Mouse (Mus musculus): Measurements from ENCODE around the gene Gtf2h3.
A peak's percentile ranks its signal among the peaks of the same experiment; 100 is the strongest.
"Not testable (repeated sequence)": the region's sequence is repeated elsewhere in the genome, so short reads cannot be mapped to it uniquely, and the experiment has no call there.

Gtf2h3 gene

DNA sequence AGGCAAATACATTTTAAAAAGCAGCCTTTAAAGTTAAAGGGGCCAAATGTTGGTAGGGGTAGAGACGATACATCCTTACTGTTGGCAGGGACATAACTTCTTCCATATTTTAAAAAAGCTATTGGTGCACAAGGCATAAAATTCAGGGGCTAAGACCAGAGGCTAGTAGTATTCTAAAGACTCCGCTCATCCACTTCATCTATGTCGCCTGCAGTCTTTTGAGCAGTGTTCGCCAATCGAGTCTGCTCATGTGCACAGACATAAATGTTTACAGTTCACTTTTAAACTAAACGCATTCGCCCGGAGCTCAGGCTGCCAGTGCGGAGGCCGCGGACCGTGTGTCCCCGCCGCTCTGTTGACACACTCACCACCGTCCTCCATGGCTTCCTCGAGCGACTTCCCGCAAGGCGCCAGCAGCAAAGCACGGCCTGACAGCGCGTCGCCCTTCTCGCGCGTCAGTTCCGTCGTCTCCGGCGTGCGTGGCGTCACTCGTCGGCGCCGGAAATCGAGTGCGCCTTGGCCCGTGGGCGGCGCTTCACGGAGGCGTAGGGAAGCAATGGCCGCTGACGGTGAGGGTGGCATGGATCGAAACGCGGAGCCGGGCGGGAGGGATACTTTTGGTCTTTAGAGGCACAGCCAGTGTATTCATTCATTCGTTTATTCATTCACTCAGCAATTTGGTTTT, at the start of gene Gtf2h3, which contains the start of gene Eif2b1:
Gene Gtf2h3 (plus strand): TSS at position 508 of the 685 bp plus-strand sequence.
Gene Eif2b1 (minus strand): TSS at position 499 of the 685 bp plus-strand sequence.
- DNase-seq (ENCODE audit: low spot score in 2 of 2) = peak; percentile 88 to 95

GRCm38 (mm10) chr5:124529191-124529651, 49.7 kb upstream of the Gtf2h3 start:
- no peak for DNase-seq (ENCODE audit: low spot score in 2 of 2)

- DNase-seq (ENCODE audit: low spot score in 2 of 2) = no peak
These were observed 49.2 kb upstream of the Gtf2h3 start for GRCm38 (mm10) chr5:124529697-124530096.

DNA sequence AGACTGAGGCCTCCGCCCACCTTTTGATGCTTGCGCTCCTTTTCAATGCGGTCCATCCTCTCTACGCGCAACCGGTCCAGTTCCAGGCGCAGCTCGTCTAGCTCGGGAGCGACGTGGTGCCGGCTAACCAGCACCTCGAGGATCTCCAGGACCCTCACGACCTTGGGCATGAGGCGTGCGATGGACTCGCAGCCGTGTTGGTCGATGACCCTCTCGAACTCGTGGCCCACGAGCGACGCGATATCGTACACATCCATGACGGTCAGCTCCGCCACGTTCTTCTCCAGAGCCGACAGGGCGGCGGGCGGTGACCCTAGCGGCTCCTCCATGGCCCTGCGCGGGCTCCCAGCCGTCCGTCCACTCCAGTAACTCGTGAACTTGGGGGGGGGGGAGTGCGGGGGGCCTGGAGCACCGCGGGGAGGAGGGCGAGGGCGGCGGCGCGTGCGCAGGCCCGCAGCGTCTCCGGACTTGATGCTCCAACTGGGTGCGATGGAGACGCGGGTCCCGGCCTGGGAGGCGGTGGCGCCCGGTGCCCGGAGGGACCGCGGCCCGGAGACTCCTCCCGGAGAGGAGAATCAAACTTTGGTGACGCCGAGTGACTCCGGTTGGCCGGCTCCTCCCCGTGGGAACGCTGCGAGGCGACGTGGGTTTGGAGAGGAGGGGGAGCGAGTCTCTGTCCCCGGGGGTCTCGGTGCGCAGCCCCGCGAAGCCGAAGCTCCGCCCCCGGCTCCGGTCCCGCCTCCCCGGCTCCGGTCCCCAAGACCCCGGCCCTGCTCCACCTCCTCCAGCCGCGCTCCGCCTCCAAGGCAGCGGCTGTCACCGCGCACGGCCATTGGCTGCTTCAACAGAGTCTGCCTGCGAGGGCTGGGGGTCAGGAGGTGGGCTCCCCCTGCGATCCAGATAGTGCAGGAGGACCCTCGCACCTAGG, 48.0 kb upstream of the Gtf2h3 start, which contains the start of gene Rilpl1:
Gene Rilpl1 (minus strand): TSS at position 737 of the 928 bp plus-strand sequence.
- peak; percentile 79 to 82 for DNase-seq (ENCODE audit: low spot score in 2 of 2)

- no peak for DNase-seq (ENCODE audit: low spot score in 2 of 2)
These were observed 47.4 kb upstream of the Gtf2h3 start for GRCm38 (mm10) chr5:124531583-124531930.

DNA sequence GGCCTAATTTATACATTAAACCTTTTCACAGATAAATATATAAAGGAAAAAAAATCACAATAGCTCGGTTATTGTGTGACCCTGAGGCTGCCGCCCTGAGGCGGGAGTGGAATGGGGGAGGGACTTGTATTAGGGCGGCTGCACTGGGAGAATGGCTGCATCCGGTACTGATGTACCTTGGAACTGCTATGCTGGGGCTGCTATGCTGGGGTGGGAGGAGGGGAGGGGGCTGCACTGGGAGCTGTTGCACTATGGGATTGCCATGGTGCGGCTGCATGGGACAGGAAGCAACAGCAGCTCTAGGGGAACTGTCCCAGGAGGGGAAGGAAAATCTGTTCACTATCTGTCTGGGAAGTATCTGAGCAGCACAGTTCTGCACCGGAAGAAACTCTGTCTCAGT, 46.5 kb upstream of the Gtf2h3 start:
- DNase-seq (ENCODE audit: low spot score in 2 of 2) = no peak

DNA sequence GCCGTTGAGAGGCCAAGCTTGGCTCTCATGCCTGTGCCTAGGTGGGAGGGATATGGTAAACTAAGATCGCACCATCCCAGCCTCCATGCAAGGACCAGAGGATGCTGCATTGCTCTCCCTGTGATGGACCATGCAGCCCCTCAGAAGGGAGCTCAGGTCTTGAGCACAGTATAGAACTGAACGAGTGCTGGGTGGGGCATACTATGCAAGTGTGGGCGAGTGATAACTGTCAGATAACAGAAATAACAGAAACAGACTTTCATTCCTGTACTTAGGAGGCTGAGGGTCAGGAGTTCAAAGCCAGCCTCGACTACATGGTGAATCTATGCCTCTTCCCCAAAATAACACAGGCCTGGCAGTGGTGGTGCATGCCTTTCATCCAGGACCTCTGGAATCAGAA, 43.9 kb upstream of the Gtf2h3 start:
- DNase-seq (ENCODE audit: low spot score in 2 of 2) = no peak

DNA sequence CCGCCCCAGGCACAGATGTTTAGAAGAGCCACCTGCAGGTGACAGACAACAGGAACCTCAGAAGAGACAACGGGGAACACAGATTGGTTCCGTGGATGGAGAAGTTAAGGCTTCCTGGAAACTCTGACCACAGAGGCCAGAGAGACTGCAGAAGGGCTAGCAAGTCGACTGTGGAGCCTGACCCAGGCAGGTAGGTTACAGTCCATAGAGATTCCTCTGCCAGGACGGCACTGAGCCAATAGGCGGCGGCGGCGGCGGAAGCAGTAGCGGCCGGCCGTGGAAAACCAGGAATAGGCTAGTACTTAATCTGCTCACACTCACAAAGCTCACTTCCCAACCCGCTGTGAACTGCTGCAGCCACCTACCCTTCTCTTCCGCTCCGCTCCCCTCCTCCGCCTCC, 42.2 kb upstream of the Gtf2h3 start:
- no peak for DNase-seq (ENCODE audit: low spot score in 2 of 2)

- no peak for DNase-seq (ENCODE audit: low spot score in 2 of 2)
These were observed 39.8 kb upstream of the Gtf2h3 start for GRCm38 (mm10) chr5:124538813-124539792.

DNA sequence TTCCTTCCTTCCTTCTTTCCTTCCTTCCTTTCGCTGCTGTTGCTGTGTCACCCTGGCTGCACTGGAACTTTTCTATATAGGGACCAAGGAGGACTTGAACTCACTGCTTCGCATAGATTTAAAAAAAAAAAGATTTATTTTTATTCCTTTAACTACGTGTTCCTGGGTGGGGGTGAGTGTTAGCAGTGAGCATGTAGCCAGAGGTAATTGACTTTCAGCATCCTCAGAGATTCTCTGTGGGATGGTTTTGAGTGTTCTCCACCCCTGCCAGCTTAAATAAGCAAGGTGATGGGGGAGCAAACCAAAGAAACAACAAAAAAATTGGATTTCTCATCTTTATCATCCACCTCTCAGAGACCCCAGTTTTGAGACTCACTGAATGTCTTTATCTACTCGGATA, 39.0 kb upstream of the Gtf2h3 start:
- no peak for DNase-seq (ENCODE audit: low spot score in 2 of 2)

GRCm38 (mm10) chr5:124540383-124540786, 38.6 kb upstream of the Gtf2h3 start, which contains the start of gene Tmed2:
Gene Tmed2 (plus strand): TSS chr5:124540695.
- DNase-seq (ENCODE audit: low spot score in 2 of 2) = peak; percentile 93 to 95

DNA sequence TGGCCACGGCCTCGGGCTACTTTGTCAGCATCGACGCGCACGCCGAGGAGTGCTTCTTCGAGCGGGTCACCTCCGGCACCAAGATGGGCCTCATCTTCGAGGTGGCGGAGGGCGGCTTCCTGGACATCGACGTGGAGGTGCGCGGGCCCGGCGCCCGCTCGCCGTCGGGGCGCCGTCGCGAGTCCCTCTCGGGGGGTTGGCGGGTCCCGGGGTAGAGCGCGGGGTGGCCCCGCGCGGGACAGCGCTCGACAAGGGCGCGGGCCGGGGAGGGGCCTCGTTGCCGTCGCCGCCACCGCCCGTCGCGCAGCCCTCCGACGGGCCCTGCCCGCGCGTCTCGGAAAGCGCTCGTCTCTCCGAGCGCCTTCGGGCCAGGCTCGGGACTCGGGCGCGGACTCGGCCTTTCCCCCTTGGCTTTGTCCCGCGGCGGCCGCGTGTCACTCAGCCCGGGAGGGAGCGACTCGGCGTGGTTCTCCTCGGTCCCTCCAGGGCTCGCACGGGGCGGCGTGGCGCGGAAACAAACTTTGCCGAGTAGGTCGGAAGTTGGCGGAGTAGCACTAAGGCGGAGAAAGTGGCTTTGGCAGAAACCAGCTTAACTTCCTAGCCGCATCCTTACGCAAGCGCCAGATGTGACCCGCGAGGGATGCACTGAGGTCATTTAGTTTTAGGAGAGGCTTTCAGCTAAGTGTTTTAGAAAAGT, 37.9 kb upstream of the Gtf2h3 start:
- peak; percentile 76 to 78 for DNase-seq (ENCODE audit: low spot score in 2 of 2)

DNA sequence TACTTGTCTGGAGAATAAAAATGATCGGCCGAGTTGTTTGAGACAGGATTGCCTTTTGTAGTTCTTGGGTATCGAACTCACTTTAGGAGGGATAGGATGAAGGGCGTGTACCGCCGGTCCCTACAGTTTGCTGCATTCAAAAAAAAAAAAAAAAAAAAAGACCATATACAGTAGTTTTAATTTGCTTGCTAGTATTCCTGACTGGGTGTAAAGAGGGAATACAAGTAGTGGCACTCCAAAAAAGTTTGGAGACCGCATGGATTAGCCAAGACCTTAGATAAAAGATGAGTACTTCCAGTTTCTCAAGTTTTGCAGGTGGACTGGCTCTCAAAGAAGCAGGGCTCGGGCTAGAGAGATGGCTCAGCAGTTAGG, 37.4 kb upstream of the Gtf2h3 start:
- no peak for DNase-seq (ENCODE audit: low spot score in 2 of 2)

DNA sequence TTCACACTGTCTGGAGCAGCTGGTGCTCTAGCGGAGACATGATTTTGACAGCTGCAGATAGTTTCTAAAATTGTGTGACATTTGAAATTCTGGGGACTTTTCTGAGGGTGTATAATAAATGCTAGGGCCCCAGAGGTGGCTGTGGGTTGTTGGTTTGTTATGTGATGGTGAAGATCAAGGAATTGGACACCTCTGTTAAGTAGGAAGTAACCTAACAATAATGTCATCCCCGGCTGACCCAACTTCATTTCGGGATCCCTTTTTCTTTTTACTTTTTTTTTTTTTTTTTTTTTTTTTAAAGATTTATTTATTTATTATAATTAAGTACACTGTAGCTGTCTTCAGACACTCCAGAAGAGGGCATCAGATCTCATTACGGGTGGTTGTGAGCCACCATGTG, 28.2 kb upstream of the Gtf2h3 start:
- DNase-seq (ENCODE audit: low spot score in 2 of 2) = not testable (repeated sequence)

GRCm38 (mm10) chr5:124551349-124552093, 27.4 kb upstream of the Gtf2h3 start:
- not testable (repeated sequence) for DNase-seq (ENCODE audit: low spot score in 2 of 2)

DNA sequence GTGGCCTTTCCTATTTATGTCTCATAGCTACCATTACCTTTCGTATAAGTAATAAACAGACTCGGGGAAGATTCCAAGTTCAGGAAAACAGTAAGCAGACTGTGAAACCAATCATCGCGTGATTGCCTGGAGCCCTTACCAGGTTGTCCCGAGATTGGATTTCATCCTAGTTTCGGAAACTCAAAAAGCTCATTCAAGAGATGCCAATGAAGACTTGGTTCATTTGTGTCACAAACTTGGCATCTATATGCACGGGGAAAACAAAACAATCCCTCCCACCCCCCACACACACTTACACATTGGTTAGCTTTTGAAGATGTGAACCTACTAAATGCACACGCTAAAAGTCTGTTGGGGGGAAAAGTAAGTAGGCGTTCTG, 26.9 kb upstream of the Gtf2h3 start:
- DNase-seq (ENCODE audit: low spot score in 2 of 2) = no peak

- DNase-seq (ENCODE audit: low spot score in 2 of 2) = peak; percentile 86 to 89
These were observed 26.2 kb upstream of the Gtf2h3 start, which contains the start of gene Ddx55 for GRCm38 (mm10) chr5:124552558-124553307. Gene Ddx55 (plus strand): TSS chr5:124552864.

DNA sequence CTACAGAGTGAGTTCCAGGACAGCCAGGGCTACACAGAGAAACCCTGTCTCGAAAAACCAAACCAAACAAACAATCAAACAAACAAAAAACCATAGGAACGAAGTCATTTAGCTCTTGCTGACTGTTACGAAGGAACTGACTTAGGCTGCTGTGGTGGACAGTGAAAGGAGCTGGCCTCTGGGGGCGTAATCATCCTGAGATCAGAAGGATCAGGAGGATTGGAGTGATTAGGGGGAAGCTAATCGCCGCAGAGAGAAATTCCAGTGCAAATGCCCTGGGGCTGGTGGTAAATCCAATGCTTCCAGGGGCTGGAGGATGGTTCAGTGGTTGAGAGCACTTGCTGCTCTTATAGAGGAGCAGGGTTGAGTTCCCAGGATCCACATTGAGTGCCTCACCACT, 25.3 kb upstream of the Gtf2h3 start:
- no peak for DNase-seq (ENCODE audit: low spot score in 2 of 2)

DNA sequence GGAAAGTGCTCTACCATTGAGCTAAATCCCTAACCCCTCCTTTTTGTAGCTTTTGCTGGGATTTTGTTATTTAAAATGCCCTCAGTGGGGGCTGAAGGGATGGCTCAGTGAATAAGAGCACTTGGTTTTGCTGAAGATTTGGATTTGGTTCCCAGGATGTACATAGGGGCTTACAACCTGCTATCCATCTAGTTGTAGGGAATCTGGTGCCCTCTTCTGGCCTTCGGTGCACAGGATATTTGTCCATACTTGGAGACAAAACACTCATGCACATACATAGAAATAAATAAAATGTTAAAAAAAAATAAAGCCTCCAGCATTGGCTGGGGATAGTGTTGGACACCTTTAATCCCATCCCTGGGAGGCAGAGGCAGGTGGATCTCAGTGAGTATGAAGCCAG, 23.8 kb upstream of the Gtf2h3 start:
- no peak for DNase-seq (ENCODE audit: low spot score in 2 of 2)
